Mouse (Mus musculus) thymus, adult 2 months (tissue): ENCODE results near the gene Wdr11. TPM values are rescaled to one million over a fixed set of nuclear protein-coding genes. Genes with fewer than 3 reads are reported as not detected.

Experiments used
- DNase-seq: peaks from one replicate; pipeline ENCODE4 v3.0.0; 2021
- H3K27ac ChIP-seq: fragments of 200-500 bp; 2 replicates; pipeline ENCODE4 v1.5.1; 2012; ENCODE audit warnings: low read length, control low read depth; ENCODE audit not compliant: control insufficient read depth, insufficient read depth
- H3K27me3 ChIP-seq: fragments of 200-500 bp; 2 replicates; pipeline ENCODE4 v1.6.1; 2012; ENCODE audit warnings: mild to moderate bottlenecking, low read length, moderate library complexity, mixed read lengths; ENCODE audit not compliant: control insufficient read depth, insufficient read depth
- H3K36me3 ChIP-seq: fragments of 200-500 bp; 2 replicates; pipeline ENCODE4 v1.6.1; 2012; ENCODE audit warnings: mild to moderate bottlenecking, low read length, moderate library complexity; ENCODE audit not compliant: control insufficient read depth, insufficient read depth
- H3K4me1 ChIP-seq: fragments of 200-500 bp; replicated peaks from 2 replicates; pipeline ENCODE4 v1.6.1; 2012; ENCODE audit warnings: low read length; ENCODE audit not compliant: control insufficient read depth, insufficient read depth
- H3K4me3 ChIP-seq: fragments of 200-500 bp; 2 replicates; pipeline ENCODE4 v1.5.1; 2012; ENCODE audit warnings: mild to moderate bottlenecking, low read length, control low read depth, moderate library complexity; ENCODE audit not compliant: control insufficient read depth, insufficient read depth
- CTCF ChIP-seq: fragments of 200-500 bp; IDR thresholded peaks from 2 replicates; pipeline ENCODE4 v1.5.1; 2012; ENCODE audit warnings: mild to moderate bottlenecking, control low read depth, low read length, moderate library complexity, borderline replicate concordance; ENCODE audit not compliant: control insufficient read depth, poor library complexity, insufficient read depth; ENCODE audit errors: extremely low read depth
- POLR2A ChIP-seq: fragments of 200-500 bp; IDR thresholded peaks from 2 replicates; pipeline ENCODE4 v1.6.1; 2012; ENCODE audit warnings: mild to moderate bottlenecking, low read length, control low read depth, moderate library complexity; ENCODE audit not compliant: control insufficient read depth, poor library complexity, insufficient read depth; ENCODE audit errors: extremely low read depth
- WGBS: fragments of 180-500 bp; shearing (Covaris S2); methylation state at CpG from one replicate; pipeline ENCODE4 v1.1.7; 2018; 5-methylcytosine and 5-hydroxymethylcytosine counted together
- polyA plus RNA-seq: library from polyadenylated mRNA; depleted of rRNA; stranded (reverse); fragments of >200 nt; gene quantifications from 2 replicates; pipeline ENCODE4 v1.2.3, GENCODE M21; 2012

Wdr11 gene
- polyA plus RNA-seq, 1 experiment, result 20.4 TPM

DNA sequence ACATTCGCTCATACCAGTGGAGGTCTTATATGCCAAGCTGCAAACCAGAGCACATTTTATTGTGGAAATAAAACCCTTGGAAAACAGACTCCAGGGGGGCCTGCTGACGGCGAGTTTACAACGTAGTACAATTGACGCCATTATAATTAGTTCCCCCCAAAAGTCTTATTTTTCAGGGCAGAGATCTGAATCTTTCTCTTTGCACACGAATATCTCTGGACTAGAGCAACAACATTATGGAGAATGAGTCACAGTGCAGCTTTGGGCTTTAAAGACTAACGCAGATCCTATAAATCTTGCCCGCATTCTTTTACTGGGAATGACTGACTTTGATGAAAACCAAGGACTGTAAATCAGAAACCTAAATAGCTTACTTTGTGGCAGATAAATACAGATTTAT is 87.3 kb downstream of the Wdr11 start:
- no peaks in the 10 kb centered on the region for H3K36me3 ChIP-seq
- 84% methylated on average over 8 of the region's 8 CpGs for WGBS
- no peak overlapping the region for H3K27ac ChIP-seq
- DNase-seq, result no peak
- H3K27me3 ChIP-seq, result no peaks in the 10 kb centered on the region
- TF ChIP-seq POLR2A, result no peak
- TF ChIP-seq CTCF, result no peak
- no peaks in the 10 kb centered on the region for H3K4me1 ChIP-seq
- H3K4me3 ChIP-seq, result no peak overlapping the region

DNA sequence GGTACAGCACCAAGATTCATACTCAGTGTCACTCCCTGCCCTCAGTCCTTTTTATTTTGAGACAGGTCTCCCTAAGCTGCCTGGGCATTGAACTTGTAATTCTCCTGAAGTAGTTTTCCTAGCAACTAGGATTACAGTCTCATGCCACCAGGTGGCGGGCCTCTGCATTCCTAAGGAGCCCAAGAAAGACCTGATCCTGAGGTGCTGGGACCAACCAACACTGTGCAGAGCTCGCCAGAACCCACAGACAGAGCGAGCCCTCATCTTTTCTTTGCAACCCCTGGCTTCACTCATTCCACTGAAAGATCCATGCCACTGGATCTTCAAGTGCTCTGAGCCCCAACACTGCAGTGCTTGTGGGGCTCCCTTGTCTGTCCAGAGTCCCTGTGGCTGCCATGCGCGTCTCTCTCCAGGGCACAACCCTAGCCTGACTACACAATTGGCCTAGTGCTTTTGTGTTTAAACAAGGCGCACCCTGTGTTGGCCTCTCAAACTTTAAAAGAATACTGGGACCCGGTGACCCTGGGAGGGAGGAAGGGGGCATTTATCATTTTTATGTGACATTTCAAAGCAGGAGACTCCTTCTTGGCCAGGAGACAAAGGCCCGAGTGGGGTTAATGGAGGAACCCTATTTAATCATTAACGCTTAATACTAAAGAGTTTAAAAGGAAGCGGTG is 89.0 kb downstream of the Wdr11 start:
- Histone ChIP-seq H3K36me3 (no peaks in the 10 kb centered on the region), H3K4me1 (no peaks in the 10 kb centered on the region), H3K27me3 (no peaks in the 10 kb centered on the region), H3K27ac (no peak overlapping the region), H3K4me3 (no peak overlapping the region)
- TF ChIP-seq CTCF (no peak), POLR2A (no peak)
- DNase-seq, result no peak
- 80% methylated on average over 10 of the region's 10 CpGs for WGBS

DNA sequence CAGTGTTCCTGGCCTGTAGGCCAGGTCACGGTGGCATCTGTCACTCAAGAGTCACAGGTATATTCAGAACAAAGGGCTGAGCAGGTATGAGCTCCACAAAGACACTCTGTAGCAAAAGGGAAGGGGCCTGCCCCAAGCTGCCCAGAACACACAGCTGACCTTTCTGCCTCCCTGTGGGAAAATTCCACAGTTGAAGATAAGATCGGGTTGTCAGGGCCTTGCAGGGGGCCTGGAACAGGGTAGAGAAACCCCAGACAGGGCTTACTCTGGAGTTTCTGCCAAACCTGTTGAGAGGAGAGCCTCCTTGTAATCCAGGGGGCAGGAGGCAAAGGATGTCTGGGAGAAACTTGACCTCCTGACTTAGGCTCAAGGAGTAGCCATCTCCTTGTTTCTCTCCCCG is 90.9 kb downstream of the Wdr11 start:
- WGBS, result 92% methylated on average over 3 of the region's 3 CpGs
- H3K36me3 ChIP-seq, result no peaks in the 10 kb centered on the region
- no peaks in the 10 kb centered on the region for H3K4me1 ChIP-seq
- H3K27me3 ChIP-seq, result no peaks in the 10 kb centered on the region
- H3K4me3 ChIP-seq, result no peak overlapping the region
- TF ChIP-seq CTCF (no peak), POLR2A (no peak)
- no peak overlapping the region for H3K27ac ChIP-seq
- DNase-seq, result no peak

GRCm38 (mm10) chr7:129685326-129685725 is 93.7 kb downstream of the Wdr11 start:
- H3K4me1 ChIP-seq, result no peaks in the 10 kb centered on the region
- H3K27me3 ChIP-seq, result no peaks in the 10 kb centered on the region
- no peak overlapping the region for H3K4me3 ChIP-seq
- DNase-seq, result no peak
- whole genome bisulfite sequencing, result 94% methylated on average over 5 of the region's 5 CpGs
- H3K27ac ChIP-seq, result no peak overlapping the region
- TF ChIP-seq POLR2A, result no peak
- no peaks in the 10 kb centered on the region for H3K36me3 ChIP-seq
